Mouse (Mus musculus): Measurements from ENCODE around the gene Serpina6. TPM values are rescaled to one million over a fixed set of nuclear protein-coding genes. Genes with fewer than 3 reads are reported as not detected.

Serpina6 gene
- polyA plus RNA-seq (2014; fragmentation: Nextera tagmentation; extraction: Ambion mirVana), result not detected in 2 replicates

DNA sequence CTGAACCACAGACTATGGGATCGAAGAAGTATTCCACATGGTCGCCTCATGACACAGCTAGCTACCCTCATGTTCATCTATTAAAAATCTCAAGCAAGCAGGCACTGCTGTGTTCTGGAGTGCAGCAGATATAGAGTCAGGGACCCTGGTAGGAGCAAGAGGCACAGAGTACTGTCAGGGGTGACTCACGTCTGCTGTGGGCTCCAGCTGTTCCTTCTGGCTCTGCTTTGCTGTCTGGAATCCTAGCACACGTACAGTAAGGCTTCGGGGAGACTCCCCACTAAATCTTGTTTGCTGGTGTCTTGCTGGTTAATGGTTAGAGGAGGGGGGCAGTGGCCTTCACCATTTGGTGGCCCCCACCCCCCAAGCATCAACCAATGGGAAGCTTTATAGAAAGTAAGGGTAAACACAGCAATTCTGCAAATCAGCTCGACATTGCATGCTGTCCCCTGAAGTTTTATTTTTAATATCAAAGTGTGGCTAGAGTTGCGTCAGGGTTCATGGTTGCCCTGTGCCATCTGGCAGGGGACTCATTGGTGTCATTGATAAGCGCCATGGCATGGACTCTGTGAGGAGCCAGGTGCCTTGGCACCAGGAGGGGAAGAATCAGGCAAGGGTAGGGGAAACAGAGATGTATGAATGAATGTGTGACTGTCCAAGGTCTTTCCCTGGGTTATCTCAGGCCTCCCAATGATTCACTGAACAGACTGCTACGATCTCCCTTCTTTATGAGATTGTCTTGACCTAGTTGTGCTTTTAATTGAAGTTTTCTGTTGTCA is at the start of gene Serpina6:
Serpina6 (minus strand) TSS at position 365 of the 779 bp plus-strand sequence.
- H3K27me3 ChIP-seq (ENCODE audit: control insufficient read depth, insufficient read depth, low read length), result no peaks in the 10 kb centered on the region
- ATAC-seq (replicated peaks; ENCODE audit: low FRiP score), result no peak
- H3K4me2 ChIP-seq (ENCODE audit: low read depth, low read length, severe bottlenecking), result no peak within 1 kb of the TSS
- no peak within 1 kb of the TSS for H3K27ac ChIP-seq (ENCODE audit: low read depth, low read length)
- no peak for DNase-seq (ENCODE audit: low spot score)
- H3K9me3 ChIP-seq (ENCODE audit: control insufficient read depth, low read length), result no peaks in the 10 kb centered on the region
- H3K4me1 ChIP-seq (replicated peaks; ENCODE audit: control insufficient read depth, insufficient read depth, low read length), result no peaks in the 10 kb centered on the region
- no peak within 1 kb of the TSS for H3K4me3 ChIP-seq (ENCODE audit: low read depth, low read length)
- H3K9ac ChIP-seq (ENCODE audit: low read length), result no peak within 1 kb of the TSS
- no peaks in the 10 kb centered on the region for H3K36me3 ChIP-seq (ENCODE audit: control insufficient read depth, insufficient read depth, low read length)
- 83% methylated on average over 9 of the region's 9 CpGs for WGBS

- Histone ChIP-seq H3K9ac (ENCODE audit: low read length) (no peak overlapping the region), H3K4me2 (ENCODE audit: low read depth, low read length, severe bottlenecking) (no peak overlapping the region), H3K4me3 (ENCODE audit: low read depth, low read length) (no peak overlapping the region), H3K4me1 (replicated peaks; ENCODE audit: control insufficient read depth, insufficient read depth, low read length) (no peaks in the 10 kb centered on the region), H3K36me3 (ENCODE audit: control insufficient read depth, insufficient read depth, low read length) (no peaks in the 10 kb centered on the region), H3K9me3 (ENCODE audit: control insufficient read depth, low read length) (no peaks in the 10 kb centered on the region), H3K27me3 (ENCODE audit: control insufficient read depth, insufficient read depth, low read length) (no peaks in the 10 kb centered on the region), H3K27ac (ENCODE audit: low read depth, low read length) (no peak overlapping the region)
- DNase-seq (ENCODE audit: low spot score), result no peak
- ATAC-seq (replicated peaks; ENCODE audit: low FRiP score), result no peak
- WGBS, result 83% methylated on average over 4 of the region's 4 CpGs
These were observed 49.1 kb upstream of the Serpina6 start for GRCm38 (mm10) chr12:103706113-103706512.

GRCm38 (mm10) chr12:103705547-103705946 is 48.5 kb upstream of the Serpina6 start:
- H3K27me3 ChIP-seq (ENCODE audit: control insufficient read depth, insufficient read depth, low read length), result no peaks in the 10 kb centered on the region
- no peak overlapping the region for H3K27ac ChIP-seq (ENCODE audit: low read depth, low read length)
- DNase-seq (ENCODE audit: low spot score) (no peak), ATAC-seq (replicated peaks; ENCODE audit: low FRiP score) (no peak)
- H3K4me2 ChIP-seq (ENCODE audit: low read depth, low read length, severe bottlenecking), result no peak overlapping the region
- no peaks in the 10 kb centered on the region for H3K36me3 ChIP-seq (ENCODE audit: control insufficient read depth, insufficient read depth, low read length)
- 85% methylated on average over 2 of the region's 2 CpGs for WGBS
- no peaks in the 10 kb centered on the region for H3K9me3 ChIP-seq (ENCODE audit: control insufficient read depth, low read length)
- no peak overlapping the region for H3K4me3 ChIP-seq (ENCODE audit: low read depth, low read length)
- H3K9ac ChIP-seq (ENCODE audit: low read length), result no peak overlapping the region
- no peaks in the 10 kb centered on the region for H3K4me1 ChIP-seq (replicated peaks; ENCODE audit: control insufficient read depth, insufficient read depth, low read length)

DNA sequence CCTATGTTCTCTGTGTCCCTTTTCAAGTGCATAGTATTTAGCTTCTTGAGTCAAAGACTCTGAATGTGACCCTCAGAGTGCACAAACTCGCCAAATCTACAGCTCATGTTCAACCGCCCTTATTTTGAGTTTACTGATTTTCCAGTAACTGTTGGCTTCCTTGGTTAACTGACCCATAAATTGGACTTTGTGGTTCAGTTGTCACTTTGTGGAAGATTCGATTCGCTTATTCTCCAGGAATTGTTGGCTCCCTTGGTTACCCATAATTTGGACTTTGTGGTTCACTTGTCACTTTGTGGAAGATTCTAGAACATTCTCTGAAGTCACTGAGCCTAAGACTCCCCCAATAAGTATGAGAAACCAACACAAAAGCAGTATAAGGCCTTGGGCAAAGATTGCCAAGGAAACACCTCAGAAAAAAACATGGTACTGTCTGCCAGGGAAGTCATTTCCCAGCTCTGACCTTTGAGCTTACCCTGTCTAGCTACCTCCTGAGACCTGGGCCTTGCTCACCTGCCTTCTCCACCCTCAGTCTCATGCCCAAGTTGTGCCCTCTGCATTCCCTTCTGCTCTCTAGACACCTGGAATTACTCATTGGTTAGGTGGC is 43.2 kb upstream of the Serpina6 start:
- H3K4me3 ChIP-seq (ENCODE audit: low read depth, low read length), result no peak overlapping the region
- DNase-seq (ENCODE audit: low spot score), result no peak
- ATAC-seq (replicated peaks; ENCODE audit: low FRiP score), result no peak
- no peaks in the 10 kb centered on the region for H3K36me3 ChIP-seq (ENCODE audit: control insufficient read depth, insufficient read depth, low read length)
- no peak overlapping the region for H3K4me2 ChIP-seq (ENCODE audit: low read depth, low read length, severe bottlenecking)
- no peaks in the 10 kb centered on the region for H3K4me1 ChIP-seq (replicated peaks; ENCODE audit: control insufficient read depth, insufficient read depth, low read length)
- H3K27me3 ChIP-seq (ENCODE audit: control insufficient read depth, insufficient read depth, low read length), result no peaks in the 10 kb centered on the region
- no peak overlapping the region for H3K27ac ChIP-seq (ENCODE audit: low read depth, low read length)
- no peaks in the 10 kb centered on the region for H3K9me3 ChIP-seq (ENCODE audit: control insufficient read depth, low read length)
- 89% methylated on average over 4 of the region's 4 CpGs for WGBS
- H3K9ac ChIP-seq (ENCODE audit: low read length), result no peak overlapping the region

- no peak within 1 kb of the TSS for H3K4me2 ChIP-seq (ENCODE audit: low read depth, low read length, severe bottlenecking)
- no peaks in the 10 kb centered on the region for H3K4me1 ChIP-seq (replicated peaks; ENCODE audit: control insufficient read depth, insufficient read depth, low read length)
- ATAC-seq (replicated peaks; ENCODE audit: low FRiP score), result no peak
- no peak within 1 kb of the TSS for H3K4me3 ChIP-seq (ENCODE audit: low read depth, low read length)
- no peak for DNase-seq (ENCODE audit: low spot score)
- H3K36me3 ChIP-seq (ENCODE audit: control insufficient read depth, insufficient read depth, low read length), result no peaks in the 10 kb centered on the region
- H3K9me3 ChIP-seq (ENCODE audit: control insufficient read depth, low read length), result no peaks in the 10 kb centered on the region
- H3K27ac ChIP-seq (ENCODE audit: low read depth, low read length), result no peak within 1 kb of the TSS
- 91% methylated on average over 8 of the region's 8 CpGs for WGBS
- H3K9ac ChIP-seq (ENCODE audit: low read length), result no peak within 1 kb of the TSS
- no peaks in the 10 kb centered on the region for H3K27me3 ChIP-seq (ENCODE audit: control insufficient read depth, insufficient read depth, low read length)
These were observed 38.4 kb upstream of the Serpina6 start, which contains the start of gene Serpina1f for GRCm38 (mm10) chr12:103695429-103695828. TSS of gene Serpina1f (minus strand) at chr12:103695529.

GRCm38 (mm10) chr12:103688221-103688814 is 31.3 kb upstream of the Serpina6 start:
- ATAC-seq (replicated peaks; ENCODE audit: low FRiP score), result 0 out of 2 replicates have a peak, but pooled peaks have one; percentile 33
- Histone ChIP-seq H3K27me3 (ENCODE audit: control insufficient read depth, insufficient read depth, low read length) (no peaks in the 10 kb centered on the region), H3K4me1 (replicated peaks; ENCODE audit: control insufficient read depth, insufficient read depth, low read length) (no peaks in the 10 kb centered on the region), H3K9me3 (ENCODE audit: control insufficient read depth, low read length) (no peaks in the 10 kb centered on the region), H3K27ac (ENCODE audit: low read depth, low read length) (no peak overlapping the region), H3K9ac (ENCODE audit: low read length) (no peak overlapping the region), H3K36me3 (ENCODE audit: control insufficient read depth, insufficient read depth, low read length) (no peaks in the 10 kb centered on the region), H3K4me2 (ENCODE audit: low read depth, low read length, severe bottlenecking) (no peak overlapping the region), H3K4me3 (ENCODE audit: low read depth, low read length) (no peak overlapping the region)
- no peak for DNase-seq (ENCODE audit: low spot score)
- 77% methylated on average over 3 of the region's 3 CpGs for WGBS

- Histone ChIP-seq H3K36me3 (ENCODE audit: control insufficient read depth, insufficient read depth, low read length) (no peaks in the 10 kb centered on the region), H3K4me1 (replicated peaks; ENCODE audit: control insufficient read depth, insufficient read depth, low read length) (no peaks in the 10 kb centered on the region), H3K9me3 (ENCODE audit: control insufficient read depth, low read length) (no peaks in the 10 kb centered on the region), H3K27me3 (ENCODE audit: control insufficient read depth, insufficient read depth, low read length) (no peaks in the 10 kb centered on the region), H3K9ac (ENCODE audit: low read length) (no peak overlapping the region), H3K4me3 (ENCODE audit: low read depth, low read length) (no peak overlapping the region), H3K27ac (ENCODE audit: low read depth, low read length) (no peak overlapping the region), H3K4me2 (ENCODE audit: low read depth, low read length, severe bottlenecking) (no peak overlapping the region)
- DNase-seq (ENCODE audit: low spot score) (no peak), ATAC-seq (replicated peaks; ENCODE audit: low FRiP score) (no peak)
- WGBS, result 82% methylated on average over 7 of the region's 7 CpGs
These were observed 30.0 kb upstream of the Serpina6 start for GRCm38 (mm10) chr12:103687021-103687420.

DNA sequence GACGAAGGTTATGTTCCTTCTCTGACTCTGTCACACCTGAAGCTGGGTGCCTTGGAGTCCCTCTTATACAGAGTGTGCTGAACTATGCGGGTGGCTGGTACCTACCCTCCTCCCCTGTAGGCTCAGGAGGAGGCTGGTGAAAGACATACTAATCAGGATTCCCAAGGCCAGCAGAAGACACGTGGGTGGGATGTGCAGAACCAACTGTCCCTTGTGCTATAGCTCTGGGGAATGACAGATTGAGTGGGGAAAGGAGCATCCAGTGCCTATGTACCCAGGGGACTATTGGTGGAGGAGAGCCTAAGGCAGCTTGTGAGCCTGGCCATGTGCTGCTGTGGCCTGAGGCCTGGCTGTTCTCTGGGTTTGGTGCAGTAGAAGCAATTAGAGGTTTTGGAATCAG is 29.0 kb upstream of the Serpina6 start:
- no peak overlapping the region for H3K27ac ChIP-seq (ENCODE audit: low read depth, low read length)
- H3K4me2 ChIP-seq (ENCODE audit: low read depth, low read length, severe bottlenecking), result no peak overlapping the region
- no peaks in the 10 kb centered on the region for H3K9me3 ChIP-seq (ENCODE audit: control insufficient read depth, low read length)
- H3K4me1 ChIP-seq (replicated peaks; ENCODE audit: control insufficient read depth, insufficient read depth, low read length), result no peaks in the 10 kb centered on the region
- ATAC-seq (replicated peaks; ENCODE audit: low FRiP score) (no peak), DNase-seq (ENCODE audit: low spot score) (no peak)
- no peak overlapping the region for H3K4me3 ChIP-seq (ENCODE audit: low read depth, low read length)
- 82% methylated on average over 3 of the region's 3 CpGs for WGBS
- H3K9ac ChIP-seq (ENCODE audit: low read length), result no peak overlapping the region
- no peaks in the 10 kb centered on the region for H3K27me3 ChIP-seq (ENCODE audit: control insufficient read depth, insufficient read depth, low read length)
- no peaks in the 10 kb centered on the region for H3K36me3 ChIP-seq (ENCODE audit: control insufficient read depth, insufficient read depth, low read length)

Data from forebrain, embryonic 11.5 days (tissue).